Mouse (Mus musculus) heart, postnatal 0 days (tissue): ENCODE measurements around the gene Acrv1. TPM values are rescaled to one million over a fixed set of nuclear protein-coding genes. Genes with fewer than 3 reads are reported as not detected.
A peak's percentile ranks its signal among the peaks of the same experiment; 100 is the strongest.
"Not testable (repeated sequence)": the region's sequence is repeated elsewhere in the genome, so short reads cannot be mapped to it uniquely, and the experiment has no call there.

Experiments
- ATAC-seq: fragments of 200-750 bp; cut with Nextera tagmentation; 2 replicates; pipeline ENCODE4 v1.8.0; 2017; ENCODE audit warnings: low read depth, moderate number of reproducible peaks, moderate library complexity; ENCODE audit not compliant: insufficient read depth
- DNase-seq: peaks from one replicate; pipeline ENCODE4 v3.0.0-alpha.2; 2016; ENCODE audit warnings: low spot score
- H3K27ac ChIP-seq: fragments of 300-500 bp; sonication (generic); 2 replicates; pipeline ENCODE4 v1.5.1; 2014; ENCODE audit warnings: low read depth, mild to moderate bottlenecking
- H3K27me3 ChIP-seq: fragments of 300-500 bp; sonication (generic); 2 replicates; pipeline ENCODE4 v1.6.1; 2014; ENCODE audit warnings: low read length, mixed read lengths; ENCODE audit not compliant: control insufficient read depth, insufficient read depth
- H3K36me3 ChIP-seq: fragments of 300-500 bp; sonication (generic); replicated peaks from 2 replicates; pipeline ENCODE4 v1.6.1; 2014; ENCODE audit warnings: low read length, mixed read lengths; ENCODE audit not compliant: control insufficient read depth, insufficient read depth
- H3K4me1 ChIP-seq: fragments of 300-500 bp; sonication (generic); 2 replicates; pipeline ENCODE4 v1.6.1; 2014; ENCODE audit warnings: antibody characterized with exemption; ENCODE audit not compliant: control insufficient read depth, insufficient read depth
- H3K4me2 ChIP-seq: fragments of 300-500 bp; sonication (generic); 2 replicates; pipeline ENCODE4 v1.6.1; 2014; ENCODE audit warnings: low read depth, mild to moderate bottlenecking, low read length, moderate library complexity
- H3K4me3 ChIP-seq: fragments of 300-500 bp; sonication (generic); 2 replicates; pipeline ENCODE4 v1.5.1; 2014; ENCODE audit warnings: low read depth, low read length
- H3K9ac ChIP-seq: fragments of 300-500 bp; sonication (generic); replicated peaks from 2 replicates; pipeline ENCODE4 v1.6.1; 2014; ENCODE audit warnings: low read depth, low read length, mixed read lengths
- H3K9me3 ChIP-seq: fragments of 300-500 bp; sonication (generic); replicated peaks from 2 replicates; pipeline ENCODE4 v1.6.1; 2016; ENCODE audit warnings: low read length; ENCODE audit not compliant: control insufficient read depth
- CTCF ChIP-seq: IDR thresholded peaks from 2 replicates; pipeline ENCODE4 v1.5.1; 2016; ENCODE audit warnings: antibody characterized with exemption, control low read depth, low read depth
- EP300 ChIP-seq: IDR thresholded peaks from 2 replicates; pipeline ENCODE4 v1.6.1; 2016; ENCODE audit warnings: antibody characterized with exemption, low read depth
- WGBS: fragments of 180-500 bp; shearing (Covaris S2); extraction: QIAGEN DNeasy Blood & Tissue Kit; methylation state at CpG from one replicate; pipeline ENCODE4 v1.1.7; 2014; 5-methylcytosine and 5-hydroxymethylcytosine counted together
- polyA plus RNA-seq: library from polyadenylated mRNA; unstranded; fragments of >200 nt; fragmentation: Nextera tagmentation; extraction: Ambion mirVana; gene quantifications from 2 replicates; pipeline ENCODE4 v1.2.1, GENCODE M21; 2015
- total RNA-seq: library from RNA; depleted of rRNA; stranded (reverse); fragments of >200 nt; gene quantifications from 2 replicates; pipeline ENCODE4 v1.2.3, GENCODE M21; 2014; ENCODE audit warnings: low replicate concordance; rRNA removed

Acrv1 gene
- total RNA-seq (not detected in 2 replicates), polyA plus RNA-seq (not detected in 2 replicates)

DNA sequence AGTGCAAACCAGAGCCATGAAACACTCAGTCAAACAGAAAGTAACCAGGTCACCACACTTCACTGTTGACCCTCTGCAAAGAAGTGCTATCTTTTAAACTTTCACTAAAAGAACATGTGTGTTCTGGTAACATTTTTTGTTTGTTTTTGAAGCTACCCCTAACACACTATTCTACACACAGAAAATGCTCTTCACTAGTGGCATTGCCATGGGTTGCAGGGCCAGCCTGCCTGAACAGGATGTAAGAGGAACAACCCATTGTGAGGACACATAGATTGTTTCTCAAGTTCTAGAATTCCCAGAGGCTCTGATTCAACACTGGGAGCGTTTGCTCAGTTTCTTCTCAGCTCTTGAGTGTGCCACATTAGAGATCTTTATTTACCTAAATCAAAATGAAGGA, at the start of gene Acrv1:
TSS of gene Acrv1 (plus strand) at position 301 of the 400 bp plus-strand sequence.
- no peaks in the 10 kb centered on the region for H3K9me3 ChIP-seq
- H3K9ac ChIP-seq = no peak within 1 kb of the TSS
- H3K27ac ChIP-seq = no peak within 1 kb of the TSS
- H3K27me3 ChIP-seq = no peaks in the 10 kb centered on the region
- H3K36me3 ChIP-seq = no peaks in the 10 kb centered on the region
- no peak within 1 kb of the TSS for H3K4me2 ChIP-seq
- no peak for DNase-seq
- H3K4me1 ChIP-seq = no peaks in the 10 kb centered on the region
- 56% methylated on average over 1 of the region's 1 CpGs for WGBS
- no peak within 1 kb of the TSS for H3K4me3 ChIP-seq
- no peak for ATAC-seq
- TF ChIP-seq EP300 = no peak
- TF ChIP-seq CTCF = no peak

DNA sequence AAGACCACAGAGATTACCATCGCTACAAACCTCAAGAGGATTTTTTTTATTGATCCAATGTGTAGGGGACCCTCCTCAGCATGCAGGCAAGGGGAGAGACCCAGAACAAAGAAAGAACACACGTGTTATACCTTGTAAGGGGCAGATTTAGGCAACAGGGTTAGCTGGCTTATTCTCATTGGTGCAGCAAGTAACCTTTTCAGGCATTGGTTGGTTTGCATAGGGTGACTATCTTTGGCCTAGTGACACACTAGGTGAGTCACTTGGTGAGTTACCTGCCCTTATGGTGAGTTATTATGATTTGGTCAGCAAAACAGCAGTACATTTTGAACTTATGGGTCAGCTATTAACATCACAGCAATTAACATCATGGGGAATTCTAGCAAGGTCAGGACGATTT, 49.7 kb upstream of the Acrv1 start, which contains the start of gene A630095E13Rik:
TSS of gene A630095E13Rik (minus strand) at position 101 of the 400 bp plus-strand sequence.
- H3K9ac ChIP-seq, H3K9me3 ChIP-seq, DNase-seq, H3K4me1 ChIP-seq, H3K27me3 ChIP-seq, H3K27ac ChIP-seq, H3K4me3 ChIP-seq, H3K36me3 ChIP-seq, ATAC-seq, H3K4me2 ChIP-seq: not testable (repeated sequence)
- WGBS = 46% methylated on average over 3 of the region's 3 CpGs

DNA sequence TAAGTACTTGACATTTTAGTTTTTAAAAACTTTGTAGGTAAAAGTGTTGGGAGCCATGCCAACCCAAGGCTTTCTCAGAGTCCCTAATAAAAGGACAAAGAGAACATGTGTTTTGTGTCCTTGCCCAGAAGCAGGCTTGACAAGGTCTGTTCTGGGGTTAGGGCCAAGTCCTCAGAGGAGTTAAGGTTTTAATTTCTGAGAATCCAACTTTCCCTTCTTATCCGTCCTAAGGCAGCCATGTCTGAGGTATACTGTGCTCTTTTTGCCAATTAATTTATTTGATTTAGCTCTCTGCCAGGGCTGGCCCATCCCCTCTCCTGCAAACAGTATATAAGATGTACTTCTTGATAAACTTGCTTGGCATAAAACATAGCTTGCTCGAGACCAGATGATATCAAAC, 11.6 kb upstream of the Acrv1 start:
- TF ChIP-seq CTCF (no peak), EP300 (no peak)
- Histone ChIP-seq H3K36me3 (no peaks in the 10 kb centered on the region), H3K4me2 (no peak overlapping the region), H3K27me3 (no peaks in the 10 kb centered on the region), H3K4me1 (no peaks in the 10 kb centered on the region), H3K27ac (no peak overlapping the region), H3K9ac (no peak overlapping the region), H3K9me3 (no peaks in the 10 kb centered on the region), H3K4me3 (no peak overlapping the region)
- DNase-seq = no peak
- 46% methylated on average over 2 of the region's 2 CpGs for WGBS
- no peak for ATAC-seq

DNA sequence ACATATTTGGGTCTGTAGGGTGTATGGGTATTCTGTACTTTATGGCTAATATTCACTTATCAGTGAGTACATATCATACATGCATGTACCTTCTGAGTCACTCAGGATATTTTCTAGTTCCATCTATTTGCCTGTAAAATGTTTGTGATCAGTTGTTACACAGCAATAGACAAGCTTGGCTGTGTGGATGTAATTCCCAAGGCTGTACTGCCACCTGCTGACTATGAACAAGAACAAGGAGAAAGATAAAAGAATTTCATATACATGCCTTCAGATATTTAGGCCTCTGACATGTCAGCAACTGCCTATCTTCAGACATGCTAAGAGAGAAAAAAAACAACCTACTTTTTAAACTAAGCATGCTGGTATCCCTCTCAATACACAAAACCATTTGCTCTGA, 5.7 kb upstream of the Acrv1 start:
- Histone ChIP-seq H3K9me3 (no peaks in the 10 kb centered on the region), H3K36me3 (no peaks in the 10 kb centered on the region), H3K4me3 (no peak overlapping the region), H3K27ac (no peak overlapping the region), H3K9ac (no peak overlapping the region), H3K27me3 (no peaks in the 10 kb centered on the region), H3K4me2 (no peak overlapping the region), H3K4me1 (no peaks in the 10 kb centered on the region)
- peak; percentile 51 for TF ChIP-seq CTCF
- TF ChIP-seq EP300 = no peak
- DNase-seq (no peak), ATAC-seq (no peak)

DNA sequence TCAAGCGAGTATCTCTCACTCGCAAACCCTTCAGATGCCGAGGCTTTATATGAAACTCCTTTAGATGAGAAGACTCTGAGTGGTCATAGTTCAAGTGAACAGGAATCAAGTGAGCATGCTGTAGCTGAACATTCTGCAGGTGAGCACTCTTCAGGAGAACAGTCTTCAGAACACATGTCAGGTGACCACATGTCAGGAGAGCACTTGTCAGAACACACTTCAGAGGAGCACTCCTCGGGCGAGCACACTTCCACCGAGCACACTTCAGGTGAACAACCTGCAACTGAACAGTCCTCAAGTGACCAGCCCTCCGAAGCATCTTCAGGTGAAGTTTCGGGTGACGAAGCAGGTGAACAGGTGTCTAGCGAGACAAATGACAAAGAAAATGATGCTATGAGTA, 1.3 kb downstream of the Acrv1 start:
- no peak for TF ChIP-seq EP300
- TF ChIP-seq CTCF = no peak
- Histone ChIP-seq H3K9ac (no peak overlapping the region), H3K27ac (no peak overlapping the region), H3K27me3 (no peaks in the 10 kb centered on the region), H3K4me3 (no peak overlapping the region), H3K4me1 (no peaks in the 10 kb centered on the region), H3K9me3 (no peaks in the 10 kb centered on the region), H3K4me2 (no peak overlapping the region), H3K36me3 (no peaks in the 10 kb centered on the region)
- ATAC-seq (no peak), DNase-seq (no peak)
- 89% methylated on average over 10 of the region's 10 CpGs for WGBS

DNA sequence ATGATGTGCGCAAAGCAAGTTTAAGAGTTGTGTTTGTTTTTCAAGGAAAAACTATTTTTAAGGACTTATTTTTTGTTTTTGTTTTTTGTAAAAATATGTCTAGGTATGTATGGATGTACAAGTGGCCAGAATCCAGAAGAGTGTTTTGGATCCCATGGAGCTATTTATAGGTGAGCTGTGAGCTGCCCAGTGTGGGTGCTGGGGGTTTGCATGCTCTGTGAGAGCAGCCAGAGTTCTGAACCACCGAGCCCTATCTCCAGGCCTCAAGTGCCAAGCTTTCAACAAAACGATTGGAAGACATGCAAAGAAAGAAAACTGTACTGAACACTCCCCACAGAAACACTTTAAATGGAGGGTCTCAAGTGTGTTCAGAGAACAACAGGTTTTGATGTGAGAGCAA, 12.9 kb downstream of the Acrv1 start:
- Histone ChIP-seq H3K4me3 (no peak overlapping the region), H3K27ac (peak overlapping the region; percentile 41), H3K9me3 (no peaks in the 10 kb centered on the region), H3K4me1 (no peaks in the 10 kb centered on the region), H3K9ac (no peak overlapping the region), H3K27me3 (no peaks in the 10 kb centered on the region), H3K36me3 (peaks cover 5% of the 10 kb centered on the region; the same call in 1 of the 2 replicates), H3K4me2 (no peak overlapping the region)
- no peak for TF ChIP-seq CTCF
- no peak for TF ChIP-seq EP300
- peak; percentile 23 for DNase-seq
- ATAC-seq = peak; percentile 60; the same call in 1 of the 2 replicates
- WGBS = 56% methylated on average over 3 of the region's 3 CpGs
